Mouse (Mus musculus) mouse trophoblast stem cell (cell line): ENCODE results near the gene Clpp.

Source experiments
- in situ Hi-C, 2 experiments: fragments of 300-500 bp; cut with MseI, MboI; formaldehyde crosslinking; loops; 2 replicates in 1 of 2; 3 replicates in 1 of 2; pipeline ENCODE4 v1.15.1; 2025

Clpp gene

GRCm38 (mm10) chr17:56986105-56986805, 3.9 kb upstream of the Clpp start:
- in situ Hi-C loops, result no loop called here

- in situ Hi-C loops, result no loop called here
Measured at GRCm38 (mm10) chr17:56988441-56988840, 1.7 kb upstream of the Clpp start.

- in situ Hi-C loops, result no loop called here
Measured at GRCm38 (mm10) chr17:56988921-56989430, 1.1 kb upstream of the Clpp start.

- in situ Hi-C loops, result no loop called here
Measured at GRCm38 (mm10) chr17:56989467-56990114, 514 bp upstream of the Clpp start.

GRCm38 (mm10) chr17:56990966-56991365, 861 bp downstream of the Clpp start:
- in situ Hi-C loops, result no loop called here

GRCm38 (mm10) chr17:56995046-56995445, 4.9 kb downstream of the Clpp start:
- in situ Hi-C loops, result no loop called here

- in situ Hi-C loops, result no loop called here
Measured at GRCm38 (mm10) chr17:56996506-56996905, 6.4 kb downstream of the Clpp start.

- in situ Hi-C loops, result no loop called here
Measured at GRCm38 (mm10) chr17:56997029-56997667, 7.0 kb downstream of the Clpp start, which contains the start of gene Alkbh7. TSS of gene Alkbh7 (plus strand) at chr17:56997339.

- in situ Hi-C loops, result no loop called here
Measured at GRCm38 (mm10) chr17:56999414-56999813, 9.3 kb downstream of the Clpp start.

GRCm38 (mm10) chr17:56999968-57000609, 10.0 kb downstream of the Clpp start, which contains the start of gene Pspn:
TSS of gene Pspn (minus strand) at chr17:57000018.
- in situ Hi-C loops, result no loop called here

- in situ Hi-C loops, result no loop called here
Measured at GRCm38 (mm10) chr17:57001228-57001627, 11.1 kb downstream of the Clpp start.

GRCm38 (mm10) chr17:57003994-57004393, 13.9 kb downstream of the Clpp start:
- in situ Hi-C loops, result no loop called here

- in situ Hi-C loops, result no loop called here
Measured at GRCm38 (mm10) chr17:57007137-57007905, 17.2 kb downstream of the Clpp start.

- in situ Hi-C loops, result no loop called here
Measured at GRCm38 (mm10) chr17:57010911-57011235, 20.8 kb downstream of the Clpp start.

- in situ Hi-C loops, result no loop called here
Measured at GRCm38 (mm10) chr17:57011236-57012141, 21.4 kb downstream of the Clpp start, which contains the start of the genes Gtf2f1 and Gm17949. TSS of gene Gtf2f1 (minus strand) at chr17:57011288. TSS of gene Gm17949 (plus strand) at chr17:57011469.

- in situ Hi-C loops, result no loop called here
Measured at GRCm38 (mm10) chr17:57012245-57012795, 22.2 kb downstream of the Clpp start.

GRCm38 (mm10) chr17:57019693-57020092, 29.6 kb downstream of the Clpp start:
- in situ Hi-C loops, result no loop called here

- in situ Hi-C loops, result no loop called here
Measured at GRCm38 (mm10) chr17:57020960-57021359, 30.9 kb downstream of the Clpp start.

GRCm38 (mm10) chr17:57027471-57027870, 37.4 kb downstream of the Clpp start:
- in situ Hi-C loops, result no loop called here

- in situ Hi-C loops, result no loop called here
Measured at GRCm38 (mm10) chr17:57029691-57030090, 39.6 kb downstream of the Clpp start.
